Mouse (Mus musculus): ENCODE measurements around the gene Senp2.

Gene Senp2

GRCm38 (mm10) chr16:22022122-22022521, 12.8 kb downstream of the Senp2 start:
- no peak for DNase-seq (ENCODE audit: low read depth)

- DNase-seq (ENCODE audit: low read depth): no peak
These were observed 18.2 kb downstream of the Senp2 start for GRCm38 (mm10) chr16:22027474-22027873.

- no peak for DNase-seq (ENCODE audit: low read depth)
These were observed 29.3 kb downstream of the Senp2 start for GRCm38 (mm10) chr16:22038554-22038953.

- DNase-seq (ENCODE audit: low read depth): no peak
These were observed 30.7 kb downstream of the Senp2 start for GRCm38 (mm10) chr16:22039978-22040377.

- DNase-seq (ENCODE audit: low read depth): no peak
These were observed 34.5 kb downstream of the Senp2 start for GRCm38 (mm10) chr16:22043830-22044229.

GRCm38 (mm10) chr16:22045930-22046329, 36.6 kb downstream of the Senp2 start:
- no peak for DNase-seq (ENCODE audit: low read depth)

- no peak for DNase-seq (ENCODE audit: low read depth)
These were observed 37.6 kb downstream of the Senp2 start for GRCm38 (mm10) chr16:22046739-22047366.

GRCm38 (mm10) chr16:22053411-22053810, 44.1 kb downstream of the Senp2 start:
- no peak for DNase-seq (ENCODE audit: low read depth)

GRCm38 (mm10) chr16:22057498-22057897, 48.2 kb downstream of the Senp2 start:
- peak; percentile 49 for DNase-seq (ENCODE audit: low read depth)

GRCm38 (mm10) chr16:22058871-22059270, 49.6 kb downstream of the Senp2 start:
- DNase-seq (ENCODE audit: low read depth): no peak

GRCm38 (mm10) chr16:22060416-22060815, 51.1 kb downstream of the Senp2 start:
- no peak for DNase-seq (ENCODE audit: low read depth)

GRCm38 (mm10) chr16:22061555-22062160, 52.4 kb downstream of the Senp2 start:
- DNase-seq (ENCODE audit: low read depth): no peak

GRCm38 (mm10) chr16:22062284-22062683, 53.0 kb downstream of the Senp2 start:
- DNase-seq (ENCODE audit: low read depth): no peak

GRCm38 (mm10) chr16:22065536-22065935, 56.3 kb downstream of the Senp2 start:
- DNase-seq (ENCODE audit: low read depth): no peak

GRCm38 (mm10) chr16:22067406-22067805, 58.1 kb downstream of the Senp2 start:
- DNase-seq (ENCODE audit: low read depth): no peak

GRCm38 (mm10) chr16:22071361-22071760, 62.1 kb downstream of the Senp2 start:
- DNase-seq (ENCODE audit: low read depth): no peak

- no peak for DNase-seq (ENCODE audit: low read depth)
These were observed 65.8 kb downstream of the Senp2 start for GRCm38 (mm10) chr16:22075067-22075466.

- DNase-seq (ENCODE audit: low read depth): no peak
These were observed 66.7 kb downstream of the Senp2 start for GRCm38 (mm10) chr16:22075829-22076619.

- no peak for DNase-seq (ENCODE audit: low read depth)
These were observed 67.3 kb downstream of the Senp2 start for GRCm38 (mm10) chr16:22076620-22076941.

GRCm38 (mm10) chr16:22080125-22080710, 70.9 kb downstream of the Senp2 start:
- no peak for DNase-seq (ENCODE audit: low read depth)

- no peak for DNase-seq (ENCODE audit: low read depth)
These were observed 76.1 kb downstream of the Senp2 start for GRCm38 (mm10) chr16:22085411-22085810.

- no peak for DNase-seq (ENCODE audit: low read depth)
These were observed 82.0 kb downstream of the Senp2 start for GRCm38 (mm10) chr16:22091255-22091783.

- no peak for DNase-seq (ENCODE audit: low read depth)
These were observed 86.5 kb downstream of the Senp2 start for GRCm38 (mm10) chr16:22095751-22096150.

Data from c-Kit-positive CD71-positive TER-119-negative erythroid progenitor cells, embryonic 14.5 days (primary cell).